Comparison of ENCODE assay signal across 9 mouse cellular contexts in genomic region chr8:111625694-111626527, GRCm38 (mm10). TPM values are rescaled to one million over a fixed set of nuclear protein-coding genes. Genes with fewer than 3 reads are reported as not detected.
A peak's percentile ranks its signal among the peaks of the same experiment; 100 is the strongest.
DNase-seq lines count a peak whose midpoint lies in the region; ATAC-seq and TF ChIP-seq lines count a peak whose summit lies in the region.
"Had no signal": no experiment of that assay in that cellular context is flagged by ENCODE, and none has a peak within 500 bp of the region (broad histone marks: within the 10 kb centered on the region; RNA-seq: fewer than 3 reads in every experiment).

No protein-coding gene starts in this region.

- peaks cover 49% of the 10 kb centered on the region for H3K36me3 ChIP-seq in midbrain, embryonic 10.5 days
- H3K36me3 ChIP-seq in midbrain, embryonic 13.5 days = peaks cover 43% of the 10 kb centered on the region
- peaks cover 18% of the 10 kb centered on the region; the same call in 1 of the 2 replicates for H3K36me3 ChIP-seq in heart, embryonic 12.5 days
- H3K36me3 ChIP-seq in thymus, adult 2 months (ENCODE audit: control insufficient read depth, insufficient read depth, low read length) = peaks cover 25% of the 10 kb centered on the region

- no peak overlapping the region for H3K4me2 ChIP-seq in midbrain, embryonic 13.5 days (replicated peaks)
- no peak overlapping the region for H3K4me2 ChIP-seq in heart, embryonic 12.5 days

- DNase-seq in midbrain, embryonic 10.5 days (ENCODE audit: low spot score) = peak; percentile 76
- DNase-seq in adrenal gland, postnatal 14 days = peak; percentile 87
- peak; percentile 59 for DNase-seq in embryo, embryonic 11.5 days (ENCODE audit: low read depth, low spot score)
- DNase-seq in layer of hippocampus, postnatal 25 days (ENCODE audit: extremely low spot score in 1 of 2, low spot score in 1 of 2) = peak; percentile 54 to 80
- DNase-seq in mesoderm, embryonic 11.5 days (ENCODE audit: low read depth, low spot score) = peak; percentile 75
- peak; percentile 71 for DNase-seq in thymus, adult 2 months

- TF ChIP-seq CTCF in thymus, adult 2 months (IDR thresholded peaks at IDR 0.05; ENCODE audit: borderline replicate concordance, control insufficient read depth, extremely low read depth, insufficient read depth, low read length, poor library complexity) = peak; percentile 87; the same call in 1 of the 2 replicates

- H3K27ac ChIP-seq in midbrain, embryonic 10.5 days (replicated peaks) = no peak overlapping the region
- H3K27ac ChIP-seq in midbrain, embryonic 13.5 days = no peak overlapping the region
- no peak overlapping the region for H3K27ac ChIP-seq in heart, embryonic 12.5 days (ENCODE audit: poor library complexity, severe bottlenecking)
- H3K27ac ChIP-seq in thymus, adult 2 months (ENCODE audit: control insufficient read depth, insufficient read depth, low read length) = no peak overlapping the region

- no peaks in the 10 kb centered on the region for H3K27me3 ChIP-seq in midbrain, embryonic 10.5 days (ENCODE audit: low read depth, poor library complexity, severe bottlenecking)
- H3K27me3 ChIP-seq in midbrain, embryonic 13.5 days = no peaks in the 10 kb centered on the region
- no peaks in the 10 kb centered on the region for H3K27me3 ChIP-seq in heart, embryonic 12.5 days (replicated peaks)
- H3K27me3 ChIP-seq in thymus, adult 2 months (ENCODE audit: control insufficient read depth, insufficient read depth, low read length) = no peaks in the 10 kb centered on the region

- H3K9me3 ChIP-seq in midbrain, embryonic 10.5 days (replicated peaks) = no peaks in the 10 kb centered on the region
- H3K9me3 ChIP-seq in midbrain, embryonic 13.5 days = no peaks in the 10 kb centered on the region
- H3K9me3 ChIP-seq in heart, embryonic 12.5 days (replicated peaks) = no peaks in the 10 kb centered on the region

- H3K4me1 ChIP-seq in midbrain, embryonic 10.5 days = peaks cover 18% of the 10 kb centered on the region
- H3K4me1 ChIP-seq in midbrain, embryonic 13.5 days (replicated peaks) = peaks cover 19% of the 10 kb centered on the region
- H3K4me1 ChIP-seq in heart, embryonic 12.5 days (replicated peaks) = peaks cover 16% of the 10 kb centered on the region
- peaks cover 84% of the 10 kb centered on the region for H3K4me1 ChIP-seq in thymus, adult 2 months (replicated peaks; ENCODE audit: control insufficient read depth, insufficient read depth, low read length)

- no peak for TF ChIP-seq POLR2A in thymus, adult 2 months (IDR thresholded peaks at IDR 0.05; ENCODE audit: control insufficient read depth, extremely low read depth, insufficient read depth, low read length, poor library complexity)

- H3K4me3 ChIP-seq in midbrain, embryonic 10.5 days = no peak overlapping the region
- H3K4me3 ChIP-seq in midbrain, embryonic 13.5 days (replicated peaks) = no peak overlapping the region
- H3K4me3 ChIP-seq in heart, embryonic 12.5 days = no peak overlapping the region
- H3K4me3 ChIP-seq in thymus, adult 2 months (ENCODE audit: control insufficient read depth, insufficient read depth, low read length) = no peak overlapping the region
- H3K4me3 ChIP-seq: erythroblast, embryonic 14.5 days had no signal

- no peak overlapping the region for H3K9ac ChIP-seq in midbrain, embryonic 13.5 days (replicated peaks)
- no peak overlapping the region for H3K9ac ChIP-seq in heart, embryonic 12.5 days

- ATAC-seq in midbrain, embryonic 13.5 days = no peak; the same call in 1 of the 2 replicates
- 0 out of 2 replicates have a peak, but pooled peaks have one; percentile 17 for ATAC-seq in heart, embryonic 12.5 days (ENCODE audit: insufficient number of reproducible peaks, low FRiP score)

- WGBS in midbrain, embryonic 10.5 days = 36% methylated on average over 6 of the region's 6 CpGs
- 34% methylated on average over 6 of the region's 6 CpGs for WGBS in midbrain, embryonic 13.5 days
- WGBS in heart, embryonic 12.5 days = 30% methylated on average over 6 of the region's 6 CpGs
- WGBS in thymus, adult 2 months = 42% methylated on average over 6 of the region's 6 CpGs

RNA-seq across cellular contexts. Expression of gene Ldhd, which starts 4.3 kb away (rescaled TPM):
- 0.09 and 0.12 TPM in 2 replicates for polyA plus RNA-seq in midbrain, embryonic 10.5 days (2016; fragmentation: Nextera tagmentation; extraction: Ambion mirVana)
- 0.39 and 0.50 TPM in 2 replicates for polyA plus RNA-seq in midbrain, embryonic 13.5 days (2015; fragmentation: Nextera tagmentation; extraction: Ambion mirVana)
- 36.5 and 38.2 TPM in 2 replicates for total RNA-seq in adrenal gland, postnatal 14 days (2021)
- 0.70 and 0.92 TPM in 2 replicates for polyA plus RNA-seq in heart, embryonic 12.5 days (2016; fragmentation: Nextera tagmentation; extraction: Ambion mirVana)
- total RNA-seq in layer of hippocampus, postnatal 25 days (2021) = 1 to 10 TPM; 6.6 to 7.2 TPM
- 10.4 and 10.7 TPM in 2 replicates for polyA plus RNA-seq in thymus, adult 2 months (2012; rRNA removed)
- polyA plus RNA-seq: erythroblast, embryonic 14.5 days had no signal

RNA-seq across cellular contexts. Expression of gene Zfp1, which starts 17.3 kb away (rescaled TPM):
- polyA plus RNA-seq in midbrain, embryonic 10.5 days (2016; fragmentation: Nextera tagmentation; extraction: Ambion mirVana) = 22.2 and 22.4 TPM in 2 replicates
- 28.8 and 29.2 TPM in 2 replicates for polyA plus RNA-seq in midbrain, embryonic 13.5 days (2015; fragmentation: Nextera tagmentation; extraction: Ambion mirVana)
- total RNA-seq in adrenal gland, postnatal 14 days (2021) = 9.2 and 11.2 TPM in 2 replicates
- polyA plus RNA-seq in heart, embryonic 12.5 days (2016; fragmentation: Nextera tagmentation; extraction: Ambion mirVana) = 14.4 and 15.6 TPM in 2 replicates
- 10 to 100 TPM; 19.4 to 22.3 TPM for total RNA-seq in layer of hippocampus, postnatal 25 days (2021)
- polyA plus RNA-seq in thymus, adult 2 months (2012; rRNA removed) = 10.3 and 11.1 TPM in 2 replicates
